Mouse (Mus musculus) intestine, embryonic 14.5 days (tissue): ENCODE results near the gene Nek2. TPM values are rescaled to one million over a fixed set of nuclear protein-coding genes. Genes with fewer than 3 reads are reported as not detected.

Experiments
- ATAC-seq: fragments of 200-750 bp; cut with Nextera tagmentation; replicated peaks from 2 replicates; pipeline ENCODE4 v1.8.0; 2017; ENCODE audit warnings: low read depth, moderate number of reproducible peaks, moderate TSS enrichment, moderate library complexity; ENCODE audit not compliant: low FRiP score, low TSS enrichment
- DNase-seq: peaks from one replicate; pipeline ENCODE4 v3.0.0-alpha.2; 2018; ENCODE audit warnings: low spot score
- H3K27ac ChIP-seq: fragments of 300-500 bp; sonication (generic); 2 replicates; pipeline ENCODE4 v1.5.1; 2014; ENCODE audit warnings: low read depth, mild to moderate bottlenecking, control low read depth
- H3K27me3 ChIP-seq: fragments of 300-500 bp; sonication (generic); replicated peaks from 2 replicates; pipeline ENCODE4 v1.6.1; 2014; ENCODE audit warnings: low read length, control low read depth; ENCODE audit not compliant: control insufficient read depth, insufficient read depth
- H3K36me3 ChIP-seq: fragments of 300-500 bp; sonication (generic); 2 replicates; pipeline ENCODE4 v1.6.1; 2014; ENCODE audit warnings: low read length, control low read depth; ENCODE audit not compliant: control insufficient read depth, insufficient read depth
- H3K4me1 ChIP-seq: fragments of 300-500 bp; sonication (generic); replicated peaks from 2 replicates; pipeline ENCODE4 v1.6.1; 2014; ENCODE audit warnings: low read length, control low read depth, mixed read lengths; ENCODE audit not compliant: control insufficient read depth, insufficient read depth
- H3K4me2 ChIP-seq: fragments of 300-500 bp; sonication (generic); 2 replicates; pipeline ENCODE4 v1.6.1; 2014; ENCODE audit warnings: low read length
- H3K4me3 ChIP-seq: fragments of 300-500 bp; sonication (generic); 2 replicates; pipeline ENCODE4 v1.5.1; 2014; ENCODE audit warnings: low read depth, low read length, control low read depth, mixed read lengths
- H3K9ac ChIP-seq: fragments of 300-500 bp; sonication (generic); 2 replicates; pipeline ENCODE4 v1.6.1; 2014; ENCODE audit warnings: mild to moderate bottlenecking, low read length
- H3K9me3 ChIP-seq: fragments of 300-500 bp; sonication (generic); 2 replicates; pipeline ENCODE4 v1.6.1; 2016; ENCODE audit warnings: low read length, control low read depth; ENCODE audit not compliant: control insufficient read depth
- WGBS: fragments of 180-500 bp; shearing (Covaris S2); extraction: QIAGEN DNeasy Blood & Tissue Kit; methylation state at CpG from one replicate; pipeline ENCODE4 v1.1.7; 2014; 5-methylcytosine and 5-hydroxymethylcytosine counted together
- polyA plus RNA-seq: library from polyadenylated mRNA; unstranded; fragments of >200 nt; fragmentation: Nextera tagmentation; extraction: Ambion mirVana; gene quantifications from 2 replicates; pipeline ENCODE4 v1.2.1, GENCODE M21; 2014

Gene Nek2
- polyA plus RNA-seq, 1 experiment from 2014 or later: 39.8 TPM

DNA sequence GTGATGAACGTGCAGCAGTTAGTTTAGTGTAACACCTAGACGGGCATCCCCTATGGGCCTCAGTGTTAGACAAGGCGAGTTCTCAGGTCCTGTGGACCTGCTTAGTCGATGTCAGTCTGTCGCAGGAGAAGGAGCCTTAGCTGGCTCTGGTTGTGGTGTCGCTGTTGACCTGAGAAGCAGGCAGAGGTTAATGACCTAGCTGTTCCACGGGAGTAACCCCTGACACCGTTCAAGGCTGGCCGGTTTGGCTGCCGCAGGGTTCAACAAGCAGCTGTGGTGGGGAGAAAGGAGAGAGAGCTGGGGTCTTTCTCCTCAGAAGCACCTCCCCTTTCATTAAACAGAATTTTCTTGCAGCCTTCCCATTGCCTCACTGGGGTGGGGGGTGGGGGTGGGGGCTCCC is 56.4 kb downstream of the Nek2 start:
- H3K4me2 ChIP-seq: no peak overlapping the region
- H3K36me3 ChIP-seq: no peaks in the 10 kb centered on the region
- WGBS: 48% methylated on average over 10 of the region's 10 CpGs
- H3K4me3 ChIP-seq: no peak overlapping the region
- H3K9ac ChIP-seq: no peak overlapping the region
- no peak for DNase-seq
- H3K27ac ChIP-seq: no peak overlapping the region
- no peaks in the 10 kb centered on the region for H3K27me3 ChIP-seq
- H3K4me1 ChIP-seq: no peaks in the 10 kb centered on the region
- H3K9me3 ChIP-seq: no peaks in the 10 kb centered on the region
- no peak for ATAC-seq

DNA sequence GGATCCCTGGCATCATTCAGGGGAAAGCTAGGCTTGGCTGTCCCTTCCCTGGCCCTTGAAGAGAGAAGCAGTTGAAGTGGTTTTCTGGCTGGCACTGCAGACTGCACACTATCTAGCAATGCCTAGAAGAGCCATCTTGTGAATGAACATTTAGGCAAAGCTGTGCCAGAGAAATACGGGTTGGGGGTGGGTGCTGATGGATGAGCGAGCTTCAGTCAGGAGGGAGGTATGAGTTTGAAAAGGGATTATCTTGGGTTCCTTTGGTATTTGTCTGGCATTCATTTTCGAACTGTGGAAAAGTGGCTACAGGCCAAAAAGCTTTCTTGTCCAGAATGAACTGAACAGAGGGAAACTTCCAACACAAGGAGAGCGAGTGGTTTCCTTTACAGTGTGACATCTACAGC is 57.3 kb downstream of the Nek2 start:
- ATAC-seq (no peak), DNase-seq (no peak)
- Histone ChIP-seq H3K9me3 (no peaks in the 10 kb centered on the region), H3K36me3 (no peaks in the 10 kb centered on the region), H3K4me3 (no peak overlapping the region), H3K4me1 (no peaks in the 10 kb centered on the region), H3K27me3 (no peaks in the 10 kb centered on the region), H3K9ac (no peak overlapping the region), H3K4me2 (no peak overlapping the region), H3K27ac (no peak overlapping the region)
- WGBS: 63% methylated on average over 4 of the region's 4 CpGs

- no peak for DNase-seq
- no peak overlapping the region for H3K4me3 ChIP-seq
- 81% methylated on average over 3 of the region's 3 CpGs for whole genome bisulfite sequencing
- no peak for ATAC-seq
- no peak overlapping the region for H3K9ac ChIP-seq
- H3K9me3 ChIP-seq: no peaks in the 10 kb centered on the region
- H3K27me3 ChIP-seq: no peaks in the 10 kb centered on the region
- H3K27ac ChIP-seq: no peak overlapping the region
- H3K4me1 ChIP-seq: no peaks in the 10 kb centered on the region
- no peak overlapping the region for H3K4me2 ChIP-seq
- H3K36me3 ChIP-seq: no peaks in the 10 kb centered on the region
Measured at GRCm38 (mm10) chr1:191880247-191880646, 59.0 kb downstream of the Nek2 start.

GRCm38 (mm10) chr1:191880921-191881609 is 59.8 kb downstream of the Nek2 start:
- H3K9ac ChIP-seq: no peak overlapping the region
- H3K27ac ChIP-seq: no peak overlapping the region
- 76% methylated on average over 8 of the region's 8 CpGs for WGBS
- no peak overlapping the region for H3K4me2 ChIP-seq
- H3K36me3 ChIP-seq: no peaks in the 10 kb centered on the region
- no peak overlapping the region for H3K4me3 ChIP-seq
- no peak for DNase-seq
- ATAC-seq: no peak
- H3K27me3 ChIP-seq: no peaks in the 10 kb centered on the region
- no peaks in the 10 kb centered on the region for H3K4me1 ChIP-seq
- no peaks in the 10 kb centered on the region for H3K9me3 ChIP-seq

DNA sequence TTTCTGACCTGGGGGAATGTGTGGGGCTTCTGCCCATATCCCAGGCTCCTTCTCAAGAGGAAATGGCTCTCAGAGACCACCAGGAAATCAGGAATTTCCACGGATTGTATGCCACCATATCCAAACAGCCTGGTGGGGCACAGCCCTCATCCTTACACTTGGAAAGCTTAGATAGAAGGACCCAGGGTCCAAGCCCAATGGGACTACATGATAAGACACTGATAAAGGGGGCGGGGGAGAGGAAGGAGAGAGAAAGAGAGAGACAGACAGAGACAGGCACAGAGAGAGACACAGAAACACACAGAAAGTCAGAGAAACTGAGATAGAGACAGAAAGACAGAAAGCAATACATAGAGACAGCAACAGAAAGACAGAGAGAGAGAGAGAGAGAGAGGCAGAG is 60.4 kb downstream of the Nek2 start:
- 56% methylated on average over 2 of the region's 2 CpGs for WGBS
- H3K36me3 ChIP-seq: no peaks in the 10 kb centered on the region
- H3K9ac ChIP-seq: no peak overlapping the region
- no peak overlapping the region for H3K27ac ChIP-seq
- ATAC-seq (no peak), DNase-seq (no peak)
- no peaks in the 10 kb centered on the region for H3K9me3 ChIP-seq
- no peak overlapping the region for H3K4me3 ChIP-seq
- H3K4me1 ChIP-seq: no peaks in the 10 kb centered on the region
- no peak overlapping the region for H3K4me2 ChIP-seq
- no peaks in the 10 kb centered on the region for H3K27me3 ChIP-seq

Other genes starting within 250 kb of the Nek2 start
- 53.0 and 59.2 TPM in 2 replicates for gene Dtl, start 245.9 kb upstream of the Nek2 start, polyA plus RNA-seq
- 51.7 and 61.6 TPM in 2 replicates for gene Ints7, start 245.8 kb upstream of the Nek2 start, polyA plus RNA-seq
- 22.2 and 22.7 TPM in 2 replicates for gene Lpgat1, start 103.6 kb upstream of the Nek2 start, polyA plus RNA-seq
- gene Slc30a1, start 85.3 kb downstream of the Nek2 start, polyA plus RNA-seq: 1.6 and 2.0 TPM in 2 replicates
- 0.30 and 0.31 TPM in 2 replicates for gene Rd3, start 155.9 kb downstream of the Nek2 start, polyA plus RNA-seq